Mouse (Mus musculus) megakaryocyte, embryonic 14.5 days (primary cell): ENCODE measurements around the gene Slc36a4. TPM values are rescaled to one million over a fixed set of nuclear protein-coding genes. Genes with fewer than 3 reads are reported as not detected.
A peak's percentile ranks its signal among the peaks of the same experiment; 100 is the strongest.

Source experiments
- H3K27me3 ChIP-seq: replicated peaks from 2 replicates; pipeline ENCODE3; 2012; ENCODE audit warnings: inconsistent platforms
- H3K36me3 ChIP-seq: replicated peaks from 2 replicates; pipeline ENCODE3; 2012; ENCODE audit warnings: low read length, inconsistent platforms, mixed read lengths
- H3K4me1 ChIP-seq: 2 replicates; pipeline ENCODE4 v1.6.1; 2012; ENCODE audit warnings: inconsistent platforms
- H3K4me3 ChIP-seq: replicated peaks from 2 replicates; pipeline ENCODE3; 2012; ENCODE audit warnings: moderate library complexity, mild to moderate bottlenecking, inconsistent platforms
- H3K9me3 ChIP-seq: 2 replicates; pipeline ENCODE4 v1.6.1; 2012; ENCODE audit warnings: inconsistent platforms
- FLI1 ChIP-seq: IDR thresholded peaks from 2 replicates; pipeline ENCODE4 v1.6.1; 2012; ENCODE audit warnings: low read length, inconsistent platforms, mixed read lengths
- GATA1 ChIP-seq: IDR thresholded peaks from 3 replicates; pipeline ENCODE4 v1.6.1; 2012; ENCODE audit warnings: mixed read lengths, low read length, inconsistent platforms, borderline replicate concordance
- polyA plus RNA-seq: library from polyadenylated mRNA; stranded (reverse); fragments of >175 nt; gene quantifications from 2 replicates; pipeline ENCODE4 v1.2.3, GENCODE M21; 2012; ENCODE audit warnings: low replicate concordance; ENCODE audit not compliant: insufficient read depth

Slc36a4 gene
- polyA plus RNA-seq, 1 experiment: 0.11 TPM

GRCm38 (mm10) chr9:15721226-15721833 is 11.8 kb downstream of the Slc36a4 start:
- Histone ChIP-seq H3K36me3 (peaks cover 6% of the 10 kb centered on the region), H3K4me3 (no peak overlapping the region), H3K4me1 (peaks cover 5% of the 10 kb centered on the region; the same call in 1 of the 2 replicates), H3K27me3 (no peaks in the 10 kb centered on the region), H3K9me3 (no peaks in the 10 kb centered on the region)
- no peak for TF ChIP-seq FLI1
- no peak for TF ChIP-seq GATA1

DNA sequence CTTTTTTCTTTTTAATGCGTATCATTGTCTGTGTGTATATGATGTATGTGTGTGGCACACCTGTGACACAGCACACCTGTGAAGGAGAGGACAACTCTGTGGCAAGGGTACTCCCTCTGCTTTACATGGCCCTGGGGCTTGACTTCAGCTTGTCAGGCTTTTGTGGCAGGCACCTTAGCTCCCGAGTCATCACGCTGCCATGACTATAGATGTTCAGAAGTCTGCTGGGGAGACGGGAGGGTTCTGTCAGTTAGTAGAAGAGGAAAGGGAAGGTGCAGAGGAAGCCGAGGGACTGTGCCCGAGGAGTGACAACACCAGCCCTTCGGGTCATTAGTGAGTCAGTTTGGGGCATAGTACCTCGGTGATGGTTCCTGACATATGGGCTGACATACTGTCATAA is 13.0 kb downstream of the Slc36a4 start:
- H3K27me3 ChIP-seq: no peaks in the 10 kb centered on the region
- TF ChIP-seq GATA1: no peak
- no peak for TF ChIP-seq FLI1
- H3K9me3 ChIP-seq: no peaks in the 10 kb centered on the region
- H3K36me3 ChIP-seq: peaks cover 15% of the 10 kb centered on the region
- peaks cover 2% of the 10 kb centered on the region; the same call in 1 of the 2 replicates for H3K4me1 ChIP-seq
- no peak overlapping the region for H3K4me3 ChIP-seq

DNA sequence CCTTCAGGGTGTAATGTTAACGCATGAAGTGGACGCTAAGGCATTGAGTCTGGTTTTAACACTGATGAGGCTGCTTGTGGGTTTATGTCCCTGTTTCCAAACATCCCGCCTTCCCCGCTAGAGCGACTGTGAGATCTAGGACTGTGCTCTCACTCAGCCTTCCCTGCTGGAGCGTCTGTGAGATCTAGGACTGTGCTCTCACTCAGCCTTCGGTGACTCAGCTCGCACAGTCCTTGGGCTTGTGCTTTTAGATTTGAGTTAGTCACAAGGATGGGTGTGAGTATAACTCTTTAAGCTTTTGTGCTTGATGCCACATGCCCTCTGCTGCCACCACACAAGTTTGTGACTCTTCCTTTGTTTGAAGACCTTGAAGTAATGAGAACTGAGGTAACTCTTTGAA is 17.6 kb downstream of the Slc36a4 start:
- no peaks in the 10 kb centered on the region for H3K27me3 ChIP-seq
- H3K36me3 ChIP-seq: peaks cover 23% of the 10 kb centered on the region
- no peaks in the 10 kb centered on the region; the same call in 1 of the 2 replicates for H3K4me1 ChIP-seq
- H3K4me3 ChIP-seq: no peak overlapping the region
- TF ChIP-seq GATA1: no peak
- H3K9me3 ChIP-seq: no peaks in the 10 kb centered on the region

- Histone ChIP-seq H3K9me3 (no peaks in the 10 kb centered on the region), H3K36me3 (peaks cover 19% of the 10 kb centered on the region), H3K27me3 (no peaks in the 10 kb centered on the region), H3K4me1 (peaks cover 4% of the 10 kb centered on the region; the same call in 1 of the 2 replicates), H3K4me3 (peak overlapping the region; percentile 56)
- TF ChIP-seq FLI1: no peak
- no peak for TF ChIP-seq GATA1
These were observed 22.5 kb downstream of the Slc36a4 start for GRCm38 (mm10) chr9:15731758-15732748.

GRCm38 (mm10) chr9:15734056-15734866 is 24.7 kb downstream of the Slc36a4 start:
- Histone ChIP-seq H3K9me3 (no peaks in the 10 kb centered on the region), H3K27me3 (no peaks in the 10 kb centered on the region), H3K4me3 (no peak overlapping the region), H3K4me1 (peaks cover 4% of the 10 kb centered on the region; the same call in 1 of the 2 replicates), H3K36me3 (peaks cover 19% of the 10 kb centered on the region)
- no peak for TF ChIP-seq GATA1
- no peak for TF ChIP-seq FLI1

- no peak overlapping the region for H3K4me3 ChIP-seq
- peaks cover 4% of the 10 kb centered on the region; the same call in 1 of the 2 replicates for H3K4me1 ChIP-seq
- no peak for TF ChIP-seq FLI1
- TF ChIP-seq GATA1: no peak
- H3K27me3 ChIP-seq: no peaks in the 10 kb centered on the region
- peaks cover 19% of the 10 kb centered on the region for H3K36me3 ChIP-seq
- H3K9me3 ChIP-seq: no peaks in the 10 kb centered on the region
These were observed 25.3 kb downstream of the Slc36a4 start for GRCm38 (mm10) chr9:15734867-15735131.

GRCm38 (mm10) chr9:15737522-15737921 is 28.0 kb downstream of the Slc36a4 start:
- Histone ChIP-seq H3K27me3 (no peaks in the 10 kb centered on the region), H3K4me1 (peaks cover 1% of the 10 kb centered on the region; the same call in 1 of the 2 replicates), H3K36me3 (peaks cover 19% of the 10 kb centered on the region), H3K9me3 (no peaks in the 10 kb centered on the region), H3K4me3 (no peak overlapping the region)
- no peak for TF ChIP-seq GATA1
- TF ChIP-seq FLI1: no peak

DNA sequence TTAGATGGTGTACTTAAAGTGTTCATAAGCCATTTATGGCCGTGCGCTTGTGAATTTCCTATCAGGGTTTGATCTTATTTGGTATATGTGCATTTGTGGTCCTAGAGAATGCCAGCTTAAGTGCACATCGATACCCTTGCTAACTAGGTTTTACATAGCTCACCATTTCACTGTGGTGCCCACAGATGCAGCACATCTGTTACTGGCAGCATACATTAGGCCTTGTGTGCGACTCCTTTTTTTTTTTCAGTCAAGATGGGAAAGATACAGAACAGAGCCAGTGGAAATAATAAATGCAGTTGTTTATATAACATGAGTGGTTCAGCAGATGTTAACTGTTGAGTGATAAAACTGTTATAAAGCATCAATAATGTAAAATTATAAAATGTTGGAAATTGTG is 31.9 kb downstream of the Slc36a4 start:
- Histone ChIP-seq H3K4me1 (no peaks in the 10 kb centered on the region), H3K36me3 (peaks cover 17% of the 10 kb centered on the region), H3K4me3 (no peak overlapping the region), H3K27me3 (no peaks in the 10 kb centered on the region), H3K9me3 (no peaks in the 10 kb centered on the region)
- no peak for TF ChIP-seq FLI1
- no peak for TF ChIP-seq GATA1

DNA sequence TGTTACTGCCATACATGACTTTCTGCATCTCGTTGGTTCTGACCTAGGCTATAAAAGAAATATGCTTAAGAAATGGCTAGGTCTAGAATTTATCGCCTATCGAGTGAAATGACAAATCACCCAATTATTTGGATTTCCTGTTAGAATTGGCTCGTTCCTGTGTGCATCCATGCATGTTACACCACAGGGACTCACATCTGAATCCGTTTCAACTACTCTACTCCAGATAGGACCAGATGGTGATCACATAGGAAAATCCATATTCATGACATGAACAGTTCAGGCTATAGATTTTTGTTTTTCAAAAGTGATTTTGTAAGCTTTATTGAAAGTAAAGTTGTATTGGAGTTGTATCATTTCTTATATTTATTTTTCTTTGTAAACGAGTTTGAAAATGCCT is 32.4 kb downstream of the Slc36a4 start:
- no peaks in the 10 kb centered on the region for H3K9me3 ChIP-seq
- no peak overlapping the region for H3K4me3 ChIP-seq
- H3K27me3 ChIP-seq: no peaks in the 10 kb centered on the region
- peaks cover 13% of the 10 kb centered on the region for H3K36me3 ChIP-seq
- TF ChIP-seq GATA1: no peak
- no peaks in the 10 kb centered on the region for H3K4me1 ChIP-seq

DNA sequence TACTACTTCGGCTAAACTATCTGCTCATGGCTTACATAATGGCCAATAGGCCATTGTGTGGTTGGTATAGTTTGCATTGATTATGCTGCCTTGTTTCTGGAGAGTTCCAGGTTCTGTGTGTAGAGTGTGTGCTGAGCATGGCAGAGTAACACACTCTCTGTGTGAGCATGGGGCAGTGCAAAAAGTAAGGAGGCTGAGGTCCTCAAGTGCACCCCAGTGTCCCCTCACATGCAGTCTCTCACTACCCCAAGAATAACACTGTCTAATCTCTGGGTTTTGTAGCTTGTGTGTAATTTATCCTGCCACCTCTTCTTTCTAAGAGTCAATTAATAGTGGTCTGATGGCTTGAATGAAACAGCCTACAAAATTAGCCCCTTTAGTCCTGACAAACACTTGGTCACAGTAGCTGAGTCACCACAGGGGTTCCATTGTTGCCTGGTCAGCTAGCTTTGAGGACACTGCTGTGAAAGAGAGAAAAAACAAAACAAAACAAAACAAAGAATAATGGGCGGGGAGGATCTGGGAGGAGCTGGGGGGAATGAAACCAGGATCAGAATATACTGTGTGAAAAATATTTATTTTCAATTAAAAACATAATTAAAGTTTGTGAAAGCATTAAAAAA is 36.6 kb downstream of the Slc36a4 start:
- no peak for TF ChIP-seq GATA1
- TF ChIP-seq FLI1: no peak
- no peak overlapping the region for H3K4me3 ChIP-seq
- H3K9me3 ChIP-seq: no peaks in the 10 kb centered on the region
- H3K36me3 ChIP-seq: no peaks in the 10 kb centered on the region
- no peaks in the 10 kb centered on the region for H3K27me3 ChIP-seq
- H3K4me1 ChIP-seq: no peaks in the 10 kb centered on the region
